Mouse (Mus musculus) kidney, embryonic 14.5 days (tissue): ENCODE measurements around the gene Chd6. TPM values are rescaled to one million over a fixed set of nuclear protein-coding genes. Genes with fewer than 3 reads are reported as not detected.
A peak's percentile ranks its signal among the peaks of the same experiment; 100 is the strongest.

Experiments used
- ATAC-seq: fragments of 200-750 bp; cut with Nextera tagmentation; 2 replicates; pipeline ENCODE4 v1.8.0; 2017; ENCODE audit warnings: moderate number of reproducible peaks, mild to moderate bottlenecking, moderate TSS enrichment, moderate library complexity; ENCODE audit not compliant: low FRiP score, low TSS enrichment
- H3K27ac ChIP-seq: fragments of 300-500 bp; sonication (generic); 2 replicates; pipeline ENCODE4 v1.5.1; 2014; ENCODE audit warnings: low read depth, mild to moderate bottlenecking, low read length, moderate library complexity, mixed read lengths
- H3K27me3 ChIP-seq: fragments of 300-500 bp; sonication (generic); 2 replicates; pipeline ENCODE4 v1.6.1; 2014; ENCODE audit warnings: mild to moderate bottlenecking, low read length; ENCODE audit not compliant: control insufficient read depth, insufficient read depth
- H3K36me3 ChIP-seq: fragments of 300-500 bp; sonication (generic); 2 replicates; pipeline ENCODE4 v1.6.1; 2014; ENCODE audit warnings: low read length, mixed read lengths; ENCODE audit not compliant: control insufficient read depth, insufficient read depth
- H3K4me1 ChIP-seq: fragments of 300-500 bp; sonication (generic); 2 replicates; pipeline ENCODE4 v1.6.1; 2014; ENCODE audit warnings: low read length, mixed read lengths; ENCODE audit not compliant: control insufficient read depth, insufficient read depth
- H3K4me2 ChIP-seq: fragments of 300-500 bp; sonication (generic); replicated peaks from 2 replicates; pipeline ENCODE4 v1.6.1; 2014; ENCODE audit warnings: low read depth, mild to moderate bottlenecking, low read length
- H3K4me3 ChIP-seq: fragments of 300-500 bp; sonication (generic); 2 replicates; pipeline ENCODE4 v1.5.1; 2014; ENCODE audit warnings: mild to moderate bottlenecking, low read length
- H3K9ac ChIP-seq: fragments of 300-500 bp; sonication (generic); 2 replicates; pipeline ENCODE4 v1.6.1; 2014; ENCODE audit warnings: low read depth, mild to moderate bottlenecking, low read length, moderate library complexity
- H3K9me3 ChIP-seq: fragments of 300-500 bp; sonication (generic); 2 replicates; pipeline ENCODE4 v1.6.1; 2016; ENCODE audit warnings: low read length; ENCODE audit not compliant: control insufficient read depth
- WGBS: fragments of 180-500 bp; shearing (Covaris S2); extraction: QIAGEN DNeasy Blood & Tissue Kit; methylation state at CpG from one replicate; pipeline ENCODE4 v1.1.7; 2014; 5-methylcytosine and 5-hydroxymethylcytosine counted together
- polyA plus RNA-seq: library from polyadenylated mRNA; unstranded; fragments of >200 nt; fragmentation: Nextera tagmentation; extraction: Ambion mirVana; gene quantifications from 2 replicates; pipeline ENCODE4 v1.2.1, GENCODE M21; 2014

Gene Chd6
- polyA plus RNA-seq, 1 experiment from 2014 or later = 41.4 TPM

DNA sequence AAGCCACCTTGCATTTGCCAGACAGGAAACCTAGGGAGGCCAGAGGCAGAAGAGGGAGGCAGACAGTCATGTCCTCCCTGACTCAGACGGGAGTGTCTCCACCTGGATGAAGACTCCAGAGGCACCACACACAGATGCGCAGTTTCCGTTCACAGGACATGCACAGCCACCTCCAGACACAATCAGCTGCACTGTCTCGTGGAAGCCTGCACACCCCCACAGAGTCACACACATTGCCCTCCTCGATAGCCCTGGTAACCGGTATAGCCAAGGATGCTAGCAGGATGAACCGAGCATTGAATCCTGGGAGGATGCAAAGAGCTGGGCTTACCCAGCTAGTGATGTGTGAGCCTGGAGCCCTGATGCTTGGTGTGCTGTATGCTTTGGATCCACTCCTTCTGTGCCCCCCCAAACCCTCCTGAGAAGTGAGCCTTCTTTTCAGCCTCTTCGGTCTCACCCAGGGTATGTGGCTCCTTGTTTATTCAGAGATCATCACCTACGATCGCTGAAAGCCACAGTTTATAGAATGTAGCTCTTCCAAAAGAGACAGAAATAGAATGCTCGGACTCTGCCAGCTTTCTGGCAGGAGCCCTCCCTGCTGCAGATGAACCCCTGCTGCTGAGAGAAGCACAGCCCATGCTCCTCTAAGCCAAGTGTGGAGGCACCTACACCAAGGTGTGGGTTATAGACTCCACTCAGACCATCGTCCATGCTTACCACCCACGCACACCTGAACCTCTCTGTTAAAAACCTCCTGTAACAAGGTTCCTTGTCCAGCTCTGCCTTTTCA is 192.9 kb downstream of the Chd6 start:
- 71% methylated on average over 13 of the region's 13 CpGs for WGBS
- H3K9ac ChIP-seq = no peak overlapping the region
- no peak overlapping the region for H3K27ac ChIP-seq
- no peak overlapping the region for H3K4me2 ChIP-seq
- no peaks in the 10 kb centered on the region for H3K36me3 ChIP-seq
- H3K4me3 ChIP-seq = no peak overlapping the region
- H3K27me3 ChIP-seq = peaks cover 21% of the 10 kb centered on the region
- H3K9me3 ChIP-seq = no peaks in the 10 kb centered on the region
- no peaks in the 10 kb centered on the region; the same call in 1 of the 2 replicates for H3K4me1 ChIP-seq
- no peak for ATAC-seq

DNA sequence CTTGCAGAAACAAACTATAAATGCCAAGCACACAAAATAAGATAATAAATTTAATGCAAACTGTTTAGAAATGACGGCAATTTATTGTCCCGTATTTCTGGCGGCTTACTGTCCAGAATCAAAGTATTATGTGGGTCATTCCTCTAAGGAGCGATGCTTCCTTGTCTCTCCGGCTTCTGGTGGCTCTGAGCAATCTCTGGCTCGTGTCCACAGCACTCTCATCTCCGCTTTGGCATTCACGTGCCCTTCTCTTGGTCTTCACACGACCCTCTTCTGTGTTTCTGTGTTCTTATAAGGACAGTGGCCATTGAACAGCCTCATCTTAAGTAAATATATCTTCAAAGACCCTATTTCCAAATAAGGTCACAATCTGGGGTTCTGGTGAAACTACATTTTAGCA is 194.2 kb downstream of the Chd6 start:
- Histone ChIP-seq H3K4me3 (no peak overlapping the region), H3K4me1 (no peaks in the 10 kb centered on the region; the same call in 1 of the 2 replicates), H3K36me3 (no peaks in the 10 kb centered on the region), H3K27ac (no peak overlapping the region), H3K4me2 (no peak overlapping the region), H3K27me3 (peaks cover 30% of the 10 kb centered on the region), H3K9me3 (no peaks in the 10 kb centered on the region), H3K9ac (no peak overlapping the region)
- 85% methylated on average over 9 of the region's 9 CpGs for WGBS
- no peak for ATAC-seq

DNA sequence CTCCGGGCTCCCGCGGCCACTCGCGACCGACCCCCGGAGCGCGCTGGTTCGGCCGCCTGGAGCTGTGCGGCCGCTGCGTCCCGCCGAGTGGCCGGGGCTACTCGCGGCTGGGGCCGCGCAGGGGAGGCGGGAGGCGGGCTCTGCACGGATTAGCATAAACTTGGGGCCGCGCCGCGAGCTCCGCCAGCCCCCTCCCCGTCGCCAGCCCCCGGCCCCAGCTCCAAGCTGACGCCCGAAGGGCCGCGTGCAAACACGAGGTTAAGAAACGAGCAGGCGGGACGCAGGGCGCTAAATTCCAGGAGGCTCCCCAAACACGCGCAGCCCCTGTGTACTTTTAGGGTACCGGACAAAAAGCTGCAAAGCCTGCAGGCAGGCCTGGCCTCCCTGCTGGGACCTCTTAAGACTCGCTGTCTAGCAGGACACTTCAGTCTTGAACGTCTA is 196.6 kb downstream of the Chd6 start, which contains the start of gene Emilin3:
TSS of gene Emilin3 (minus strand) at position 98 of the 441 bp plus-strand sequence.
- ATAC-seq = peak; percentile 56
- H3K27me3 ChIP-seq = peaks cover 30% of the 10 kb centered on the region
- H3K9me3 ChIP-seq = no peaks in the 10 kb centered on the region
- no peak within 1 kb of the TSS for H3K27ac ChIP-seq
- WGBS = 1% methylated on average over 44 of the region's 46 CpGs
- H3K9ac ChIP-seq = peak within 1 kb of the TSS; percentile 43
- peak within 1 kb of the TSS; percentile 45 for H3K4me3 ChIP-seq
- H3K4me2 ChIP-seq = peak within 1 kb of the TSS; percentile 97
- 0 out of 2 replicates have a peak, but pooled peaks cover 3% of the 10 kb centered on the region for H3K36me3 ChIP-seq
- no peaks in the 10 kb centered on the region; the same call in 1 of the 2 replicates for H3K4me1 ChIP-seq

DNA sequence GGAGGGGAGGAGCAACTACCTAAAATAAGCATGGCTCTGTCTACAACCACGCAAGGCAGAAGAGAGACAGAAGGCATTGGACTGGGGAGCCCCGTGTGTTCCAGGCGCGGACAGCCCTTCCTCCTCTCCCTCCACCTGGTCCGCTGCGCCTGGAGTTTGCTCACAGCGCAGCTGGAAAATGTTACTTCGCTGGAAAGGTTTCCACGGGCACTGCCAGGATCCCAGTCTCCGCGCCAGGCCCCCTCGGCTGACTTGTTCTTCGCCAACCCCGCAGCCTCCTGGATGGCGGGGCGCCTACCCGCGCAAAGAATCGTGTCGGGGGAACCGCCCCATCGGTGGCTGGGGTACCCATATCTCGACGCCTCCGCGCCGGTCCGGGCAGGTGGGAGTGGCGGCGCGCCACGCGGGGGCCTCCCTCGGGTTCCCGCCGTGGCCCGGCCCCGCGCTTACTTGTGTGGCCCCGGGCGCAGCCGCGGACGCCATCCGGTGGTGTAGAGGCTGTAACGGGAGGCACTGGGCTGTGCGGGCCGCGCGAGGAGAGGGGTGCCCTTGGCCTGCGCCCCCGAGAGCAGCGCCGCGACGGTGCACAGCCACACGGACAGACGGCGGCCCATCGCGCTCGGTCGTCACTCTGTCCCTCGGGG is 197.2 kb downstream of the Chd6 start:
- Histone ChIP-seq H3K9ac (peak overlapping the region; percentile 43), H3K27ac (no peak overlapping the region), H3K4me2 (peak overlapping the region; percentile 97), H3K4me1 (no peaks in the 10 kb centered on the region; the same call in 1 of the 2 replicates), H3K4me3 (peak overlapping the region; percentile 45), H3K27me3 (peaks cover 30% of the 10 kb centered on the region), H3K36me3 (0 out of 2 replicates have a peak, but pooled peaks cover 3% of the 10 kb centered on the region), H3K9me3 (no peaks in the 10 kb centered on the region)
- ATAC-seq = peak; percentile 54
- under 1% methylated on average over 53 of the region's 64 CpGs for WGBS

DNA sequence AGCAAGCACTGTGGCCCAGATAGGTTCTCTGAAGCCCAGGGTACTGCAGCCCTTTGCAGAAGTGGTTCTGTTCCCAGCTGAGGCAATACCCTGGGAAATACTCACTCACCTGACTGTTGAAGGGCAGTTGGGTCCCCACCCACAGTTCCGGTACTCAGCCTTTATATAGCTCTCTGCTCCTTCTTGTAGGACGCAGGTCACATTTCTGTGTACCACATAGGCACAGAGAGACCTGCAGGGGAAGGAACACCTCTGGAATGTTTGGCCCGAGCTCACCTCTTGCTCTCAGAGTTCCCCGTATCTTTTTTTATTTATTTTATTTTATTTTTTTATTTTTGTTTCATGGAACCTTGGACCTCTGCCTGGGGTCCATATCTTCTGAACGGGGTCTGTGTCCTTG is 198.2 kb downstream of the Chd6 start:
- ATAC-seq = no peak
- Histone ChIP-seq H3K27me3 (peaks cover 30% of the 10 kb centered on the region), H3K27ac (no peak overlapping the region), H3K4me2 (no peak overlapping the region), H3K9me3 (no peaks in the 10 kb centered on the region), H3K4me1 (no peaks in the 10 kb centered on the region; the same call in 1 of the 2 replicates), H3K36me3 (0 out of 2 replicates have a peak, but pooled peaks cover 3% of the 10 kb centered on the region), H3K9ac (no peak overlapping the region), H3K4me3 (no peak overlapping the region)
- 88% methylated on average over 5 of the region's 5 CpGs for WGBS

DNA sequence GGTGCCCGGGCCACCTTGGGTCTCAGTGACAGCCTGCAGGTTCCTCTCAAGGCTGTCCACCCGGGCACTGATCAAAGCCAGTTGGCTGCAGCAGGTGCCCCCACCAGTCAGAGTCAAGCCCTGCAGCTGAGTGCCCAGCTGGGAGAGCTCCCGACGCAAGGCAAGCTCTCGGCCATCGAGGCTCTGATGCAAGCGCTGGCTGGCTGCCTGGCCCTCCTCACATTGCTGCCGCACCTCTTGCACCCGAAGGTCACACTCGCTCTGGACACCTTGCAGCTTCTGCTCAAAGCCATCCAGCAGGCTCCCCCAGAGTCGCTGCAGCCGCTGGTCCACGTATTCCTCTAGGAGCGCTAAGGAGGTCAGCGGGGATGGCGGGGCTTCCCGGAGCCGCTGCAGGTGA is 200.3 kb downstream of the Chd6 start:
- no peak for ATAC-seq
- 59% methylated on average over 18 of the region's 18 CpGs for WGBS
- Histone ChIP-seq H3K36me3 (0 out of 2 replicates have a peak, but pooled peaks cover 3% of the 10 kb centered on the region), H3K4me1 (no peaks in the 10 kb centered on the region), H3K9me3 (no peaks in the 10 kb centered on the region), H3K27ac (no peak overlapping the region), H3K27me3 (peaks cover 30% of the 10 kb centered on the region), H3K4me3 (no peak overlapping the region), H3K4me2 (no peak overlapping the region), H3K9ac (no peak overlapping the region)

DNA sequence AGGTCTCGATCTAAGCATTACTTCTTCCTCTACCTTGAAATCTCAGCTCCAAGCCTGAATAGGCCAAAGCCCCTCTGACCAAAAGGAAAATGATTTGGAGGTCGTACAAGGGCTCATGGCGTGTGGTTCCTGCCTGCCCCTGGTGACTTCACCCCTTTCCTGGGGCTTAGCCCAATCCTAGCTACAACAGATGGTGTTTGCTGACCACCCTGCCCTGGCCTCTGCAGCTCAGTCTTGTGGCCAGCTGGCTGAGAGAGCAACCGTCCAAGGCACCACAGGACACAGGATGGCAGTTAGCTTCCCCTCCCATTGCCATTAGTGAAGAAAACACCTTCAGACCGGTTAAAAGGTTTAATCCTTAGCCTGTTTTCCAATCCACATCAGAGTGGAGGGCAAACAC is 202.8 kb downstream of the Chd6 start:
- no peaks in the 10 kb centered on the region for H3K4me1 ChIP-seq
- H3K4me2 ChIP-seq = no peak overlapping the region
- H3K9ac ChIP-seq = no peak overlapping the region
- H3K27me3 ChIP-seq = peaks cover 9% of the 10 kb centered on the region; the same call in 1 of the 2 replicates
- 73% methylated on average over 5 of the region's 5 CpGs for WGBS
- no peak for ATAC-seq
- H3K27ac ChIP-seq = no peak overlapping the region
- 0 out of 2 replicates have a peak, but pooled peaks cover 3% of the 10 kb centered on the region for H3K36me3 ChIP-seq
- no peaks in the 10 kb centered on the region for H3K9me3 ChIP-seq
- no peak overlapping the region for H3K4me3 ChIP-seq

DNA sequence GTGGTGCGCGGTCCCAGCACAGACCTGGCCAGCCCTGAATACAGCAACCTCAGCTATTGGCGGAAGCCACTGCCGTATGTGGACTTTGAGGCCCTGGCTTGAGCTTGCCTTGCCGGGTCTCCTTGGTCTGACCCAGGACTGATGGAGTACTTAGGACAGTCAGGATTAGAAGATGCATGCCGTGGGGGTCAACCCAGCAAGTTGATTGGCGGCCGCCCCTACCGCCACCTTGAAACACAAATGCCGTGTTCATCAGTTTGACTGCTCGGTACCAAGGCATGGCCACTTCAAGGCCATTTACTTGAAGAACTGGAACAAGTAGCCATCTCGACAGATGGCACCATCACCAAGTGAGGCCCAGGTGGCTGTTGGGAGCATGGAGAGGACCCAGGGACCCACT is 203.6 kb downstream of the Chd6 start:
- Histone ChIP-seq H3K9me3 (no peaks in the 10 kb centered on the region), H3K9ac (no peak overlapping the region), H3K4me2 (no peak overlapping the region), H3K36me3 (0 out of 2 replicates have a peak, but pooled peaks cover 3% of the 10 kb centered on the region), H3K4me3 (no peak overlapping the region), H3K4me1 (no peaks in the 10 kb centered on the region), H3K27ac (no peak overlapping the region), H3K27me3 (peaks cover 3% of the 10 kb centered on the region; the same call in 1 of the 2 replicates)
- ATAC-seq = no peak
- WGBS = 94% methylated on average over 12 of the region's 12 CpGs
